Mouse (Mus musculus) heart, adult 9 months (tissue): ENCODE results near the gene Btbd35f28.
"Not testable (repeated sequence)": the region's sequence is repeated elsewhere in the genome, so short reads cannot be mapped to it uniquely, and the experiment has no call there.

Source experiments
- DNase-seq, 2 experiments: peaks; one replicate each; pipeline ENCODE4 v3.0.0; 2022; ENCODE audit warnings: low spot score in 2 of 2

The Btbd35f28 gene

GRCm38 (mm10) chrX:4196276-4196675, at the start of gene Btbd35f28:
Btbd35f28 (plus strand) TSS chrX:4196576.
- DNase-seq, result not testable (repeated sequence)
